Mouse (Mus musculus) hindlimb bud, embryonic 11.5 days (tissue): ENCODE data around the gene Gm1979.
"Not testable (repeated sequence)": the region's sequence is repeated elsewhere in the genome, so short reads cannot be mapped to it uniquely, and the experiment has no call there.

Source experiments
- DNase-seq: peaks from one replicate; pipeline ENCODE4 v3.0.0-alpha.2; 2012; ENCODE audit warnings: low read depth, low spot score; ENCODE audit errors: extremely low spot score

Gene Gm1979

DNA sequence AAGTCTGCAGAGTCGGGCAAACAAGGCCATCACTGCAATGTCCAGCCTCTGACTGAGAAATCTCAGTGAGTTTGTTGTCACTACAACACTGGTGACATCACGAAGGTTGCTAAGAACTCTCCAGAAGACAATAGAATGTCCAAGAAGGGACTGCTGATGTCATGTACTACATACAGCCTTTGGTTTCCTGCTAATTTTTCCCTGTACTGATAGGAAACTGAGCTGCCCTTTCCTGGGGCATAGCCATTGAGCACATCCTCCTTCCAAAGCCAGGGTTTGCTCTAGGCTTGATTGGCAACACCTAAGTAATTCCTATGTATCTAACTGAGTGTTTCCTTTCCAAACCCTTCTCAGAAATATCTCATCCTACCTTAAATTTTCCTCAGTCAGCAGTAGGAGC is at the start of gene Gm1979:
TSS of gene Gm1979 (minus strand) at position 101 of the 400 bp plus-strand sequence.
- not testable (repeated sequence) for DNase-seq

DNA sequence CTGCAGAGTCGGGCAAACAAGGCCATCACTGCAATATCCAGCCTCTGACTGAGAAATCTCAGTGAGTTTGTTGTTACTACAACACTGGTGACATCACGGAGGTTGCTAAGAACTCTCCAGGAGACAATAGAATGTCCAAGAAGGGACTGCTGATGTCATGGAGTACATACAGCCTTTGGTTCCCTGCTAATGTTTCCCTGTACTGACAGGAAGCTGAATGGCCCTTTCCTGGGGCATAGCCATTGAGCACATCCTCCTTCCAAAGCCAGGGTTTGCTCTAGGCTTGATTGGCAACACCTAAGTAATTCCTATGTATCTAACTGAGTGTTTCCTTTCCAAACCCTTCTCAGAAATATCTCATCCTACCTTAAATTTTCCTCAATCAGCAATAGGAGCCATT is 34.9 kb upstream of the Gm1979 start, which contains the start of gene Speer4a:
TSS of gene Speer4a (minus strand) at position 101 of the 400 bp plus-strand sequence.
- not testable (repeated sequence) for DNase-seq

DNA sequence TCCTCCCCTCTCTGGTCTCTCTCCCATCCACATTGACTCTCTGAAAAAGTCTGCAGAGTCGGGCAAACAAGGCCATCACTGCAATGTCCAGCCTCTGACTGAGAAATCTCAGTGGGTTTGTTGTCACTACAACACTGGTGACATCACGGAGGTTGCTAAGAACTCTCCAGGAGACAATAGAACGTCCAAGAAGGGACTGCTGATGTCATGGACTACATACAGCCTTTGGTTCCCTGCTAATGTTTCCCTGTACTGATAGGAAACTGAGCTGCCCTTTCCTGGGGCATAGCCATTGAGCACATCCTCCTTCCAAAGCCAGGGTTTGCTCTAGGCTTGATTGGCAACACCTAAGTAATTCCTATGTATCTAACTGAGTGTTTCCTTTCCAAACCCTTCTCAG is 18.2 kb upstream of the Gm1979 start, which contains the start of gene Gm5862:
TSS of gene Gm5862 (minus strand) at position 101 of the 400 bp plus-strand sequence.
- DNase-seq: not testable (repeated sequence)

DNA sequence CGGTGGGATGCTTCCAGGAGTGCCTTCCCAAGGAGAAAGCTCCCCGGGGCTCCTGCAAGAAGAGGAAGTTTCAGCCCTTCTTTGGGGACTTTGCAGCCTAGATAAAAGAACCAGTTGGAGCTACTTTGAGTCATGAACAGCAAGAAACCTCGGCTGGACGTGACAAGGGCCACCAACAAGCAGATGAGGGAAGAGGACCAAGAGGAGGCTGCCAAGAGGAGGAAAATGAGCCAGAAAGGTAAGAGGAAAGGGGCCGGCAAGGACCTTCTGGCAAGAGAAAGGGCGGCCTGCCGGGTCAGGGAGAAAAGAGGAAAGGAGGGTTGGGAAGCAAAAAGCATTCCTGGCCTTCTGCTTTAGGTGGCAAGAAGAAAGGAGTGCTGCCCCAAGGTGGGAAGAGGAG is 3.1 kb upstream of the Gm1979 start:
- not testable (repeated sequence) for DNase-seq

DNA sequence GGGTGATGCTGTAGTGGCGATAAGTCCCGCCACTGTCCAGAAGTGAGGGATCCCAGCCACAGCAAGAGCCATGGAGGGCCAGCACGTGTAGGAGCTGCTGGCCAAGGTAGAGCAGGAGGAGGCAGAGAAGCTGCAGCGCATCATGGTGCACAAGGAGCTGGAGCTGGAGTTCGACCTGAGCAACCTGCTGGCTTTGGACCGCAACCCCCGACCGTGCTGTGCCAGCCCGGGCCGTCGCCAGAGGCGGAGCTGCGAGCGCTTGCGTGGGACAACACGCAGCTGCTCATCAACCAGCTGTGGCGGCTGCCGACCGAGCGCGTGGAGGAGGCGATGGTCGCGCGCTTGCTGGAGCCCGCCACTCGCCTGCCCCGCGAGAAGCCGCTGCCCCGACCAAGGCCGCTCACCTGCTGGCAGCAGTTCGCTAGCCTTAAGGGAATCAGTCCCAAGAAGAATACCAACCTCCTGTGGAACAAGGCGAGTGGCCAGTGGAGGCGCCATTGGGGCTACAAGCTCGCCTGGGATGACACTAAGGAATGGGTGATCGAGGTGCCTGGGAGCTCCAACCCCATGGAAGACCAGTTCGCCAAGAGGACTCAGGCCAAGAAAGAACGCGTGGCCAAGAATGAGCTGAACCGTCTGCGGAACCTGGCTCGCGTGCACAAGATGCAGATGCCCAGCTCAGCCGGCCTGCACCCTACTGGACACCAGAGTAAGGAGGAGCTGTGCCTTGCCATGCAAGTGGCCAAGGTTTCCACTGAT is 2.5 kb upstream of the Gm1979 start:
- DNase-seq: not testable (repeated sequence)

DNA sequence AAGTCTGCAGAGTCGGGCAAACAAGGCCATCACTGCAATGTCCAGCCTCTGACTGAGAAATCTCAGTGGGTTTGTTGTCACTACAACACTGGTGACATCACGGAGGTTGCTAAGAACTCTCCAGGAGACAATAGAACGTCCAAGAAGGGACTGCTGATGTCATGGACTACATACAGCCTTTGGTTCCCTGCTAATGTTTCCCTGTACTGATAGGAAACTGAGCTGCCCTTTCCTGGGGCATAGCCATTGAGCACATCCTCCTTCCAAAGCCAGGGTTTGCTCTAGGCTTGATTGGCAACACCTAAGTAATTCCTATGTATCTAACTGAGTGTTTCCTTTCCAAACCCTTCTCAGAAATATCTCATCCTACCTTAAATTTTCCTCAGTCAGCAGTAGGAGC is 16.0 kb downstream of the Gm1979 start, which contains the start of gene Gm21698:
TSS of gene Gm21698 (minus strand) at position 101 of the 400 bp plus-strand sequence.
- DNase-seq: not testable (repeated sequence)

DNA sequence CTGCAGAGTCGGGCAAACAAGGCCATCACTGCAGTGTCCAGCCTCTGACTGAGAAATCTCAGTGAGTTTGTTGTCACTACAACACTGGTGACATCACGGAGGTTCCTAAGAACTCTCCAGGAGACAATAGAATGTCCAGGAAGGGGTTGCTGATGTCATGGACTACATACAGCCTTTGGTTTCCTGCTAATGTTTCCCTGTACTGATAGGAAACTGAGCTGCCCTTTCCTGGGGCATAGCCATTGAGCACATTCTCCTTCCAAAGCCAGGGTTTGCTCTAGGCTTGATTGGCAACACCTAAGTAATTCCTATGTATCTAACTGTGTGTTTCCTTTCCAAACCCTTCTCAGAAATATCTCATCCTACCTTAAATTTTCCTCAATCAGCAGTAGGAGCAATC is 32.0 kb downstream of the Gm1979 start, which contains the start of gene Gm21680:
TSS of gene Gm21680 (minus strand) at position 101 of the 400 bp plus-strand sequence.
- DNase-seq: not testable (repeated sequence)

DNA sequence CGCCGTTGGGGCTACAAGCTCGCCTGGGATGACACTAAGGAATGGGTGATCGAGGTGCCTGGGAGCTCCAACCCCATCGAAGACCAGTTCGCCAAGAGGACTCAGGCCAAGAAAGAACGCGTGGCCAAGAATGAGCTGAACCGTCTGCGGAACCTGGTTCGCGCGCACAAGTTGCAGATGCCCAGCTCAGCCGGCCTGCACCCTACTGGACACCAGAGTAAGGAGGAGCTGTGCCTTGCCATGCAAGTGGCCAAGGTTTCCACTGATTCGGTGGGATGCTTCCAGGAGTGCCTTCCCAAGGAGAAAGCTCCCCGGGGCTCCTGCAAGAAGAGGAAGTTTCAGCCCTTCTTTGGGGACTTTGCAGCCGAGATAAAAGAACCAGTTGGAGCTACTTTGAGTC is 47.5 kb downstream of the Gm1979 start:
- not testable (repeated sequence) for DNase-seq

DNA sequence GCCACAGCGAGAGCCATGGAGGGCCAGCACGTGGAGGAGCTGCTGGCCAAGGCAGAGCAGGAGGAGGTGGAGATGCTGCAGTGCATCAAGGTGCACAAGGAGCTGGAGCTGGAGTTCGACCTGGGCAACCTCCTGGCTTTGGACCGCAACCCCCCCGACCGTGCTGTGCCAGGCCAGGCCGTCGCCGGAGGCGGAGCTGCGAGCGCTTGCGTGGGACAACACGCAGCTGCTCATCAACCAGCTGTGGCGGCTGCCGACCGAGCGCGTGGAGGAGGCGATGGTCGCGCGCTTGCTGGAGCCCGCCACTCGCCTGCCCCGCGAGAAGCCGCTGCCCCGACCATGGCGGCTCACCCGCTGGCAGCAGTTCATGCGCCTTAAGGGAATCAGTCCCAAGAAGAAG is 48.0 kb downstream of the Gm1979 start:
- DNase-seq: not testable (repeated sequence)

DNA sequence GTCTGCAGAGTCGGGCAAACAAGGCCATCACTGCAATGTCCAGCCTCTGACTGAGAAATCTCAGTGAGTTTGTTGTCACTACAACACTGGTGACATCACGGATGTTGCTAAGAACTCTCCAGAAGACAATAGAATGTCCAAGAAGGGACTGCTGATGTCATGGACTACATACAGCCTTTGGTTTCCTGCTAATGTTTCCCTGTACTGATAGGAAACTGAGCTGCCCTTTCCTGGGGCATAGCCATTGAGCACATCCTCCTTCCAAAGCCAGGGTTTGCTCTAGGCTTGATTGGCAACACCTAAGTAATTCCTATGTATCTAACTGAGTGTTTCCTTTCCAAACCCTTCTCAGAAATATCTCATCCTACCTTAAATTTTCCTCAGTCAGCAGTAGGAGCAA is 50.3 kb downstream of the Gm1979 start, which contains the start of gene Gm21671:
TSS of gene Gm21671 (minus strand) at position 101 of the 400 bp plus-strand sequence.
- not testable (repeated sequence) for DNase-seq
